Mouse (Mus musculus) testis, postnatal 14 days (tissue): Measurements from ENCODE around the gene Matn4.

Experiments used
- DNase-seq: peaks from one replicate; pipeline ENCODE4 v3.0.0; 2021; ENCODE audit warnings: low spot score

Matn4 gene

DNA sequence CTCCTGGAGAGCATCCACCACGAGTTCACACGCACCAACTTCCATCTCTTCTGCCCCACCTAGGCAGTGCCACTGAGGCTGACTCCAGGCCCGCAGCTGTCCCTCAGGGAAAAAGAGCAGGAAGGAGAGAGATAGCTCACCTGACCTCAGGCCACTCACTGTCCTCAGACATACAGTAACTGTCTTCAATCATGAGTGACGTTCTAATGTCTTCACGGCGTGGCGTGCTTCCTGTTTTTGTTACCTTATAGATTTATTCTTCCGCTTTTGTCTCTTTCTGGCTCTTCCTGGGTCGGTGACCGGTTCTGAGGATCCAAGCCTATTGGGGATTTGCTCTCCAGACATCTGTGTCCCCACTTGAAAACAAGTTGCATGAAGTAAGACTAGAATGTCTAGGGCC lies 9.6 kb upstream of the Matn4 start:
- no peak for DNase-seq

DNA sequence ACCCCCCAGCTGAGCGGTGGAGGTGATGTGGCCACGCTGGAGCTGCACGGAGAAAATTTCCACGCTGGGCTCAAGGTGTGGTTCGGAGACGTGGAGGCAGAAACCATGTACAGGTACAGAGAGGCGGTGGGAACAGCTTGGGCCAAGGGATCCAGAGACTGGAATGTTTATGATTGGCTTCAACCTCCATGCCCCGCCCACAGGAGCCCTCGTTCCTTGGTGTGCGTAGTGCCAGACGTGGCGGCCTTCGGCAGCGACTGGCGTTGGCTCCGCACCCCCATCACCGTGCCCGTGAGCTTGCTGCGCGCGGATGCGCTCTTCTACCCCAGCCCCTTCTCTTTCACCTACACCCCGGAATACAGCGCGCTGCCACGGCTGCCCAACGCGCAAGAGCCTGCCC lies 9.2 kb upstream of the Matn4 start:
- DNase-seq, result no peak

DNA sequence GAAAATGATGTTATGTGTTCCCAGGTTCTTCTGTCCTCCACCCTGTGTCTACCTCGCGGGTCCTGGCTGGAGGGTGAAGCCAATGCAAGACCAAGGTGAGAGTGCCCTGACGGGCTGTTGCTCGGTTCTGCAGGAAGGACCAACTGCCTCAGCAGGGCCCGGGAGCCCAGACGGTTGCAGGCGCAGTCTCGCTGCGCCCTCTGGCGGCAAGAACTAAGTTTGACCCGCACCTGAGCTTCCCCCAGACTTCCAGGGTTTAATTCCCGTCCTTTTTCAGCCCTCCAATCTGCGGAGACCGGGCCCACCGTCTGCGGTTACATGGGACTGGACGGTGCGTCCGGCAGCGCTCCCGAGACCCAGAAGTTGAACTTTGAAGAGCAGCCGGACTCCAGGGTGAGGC lies 2.7 kb upstream of the Matn4 start:
- DNase-seq, result peak; percentile 55

DNA sequence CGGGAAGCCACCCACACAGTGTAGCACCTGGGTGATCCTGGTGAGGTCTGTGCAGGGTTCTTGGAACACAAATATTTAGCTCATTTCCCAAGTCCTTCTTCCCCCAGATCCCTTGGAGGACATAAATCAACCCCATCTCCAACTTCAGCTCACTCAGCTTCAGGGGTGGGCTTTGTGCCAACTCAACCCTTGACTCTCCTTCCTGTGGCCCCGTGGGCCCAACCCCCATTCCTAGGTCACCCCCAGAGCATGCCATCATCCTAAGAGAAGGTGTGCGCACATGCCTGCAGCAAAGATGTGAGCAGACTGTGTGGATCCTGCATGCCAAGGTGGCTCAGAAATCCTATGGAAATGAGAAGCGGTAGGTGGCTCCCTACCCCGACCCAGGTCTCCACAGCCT lies 559 bp upstream of the Matn4 start:
- DNase-seq, result no peak

DNA sequence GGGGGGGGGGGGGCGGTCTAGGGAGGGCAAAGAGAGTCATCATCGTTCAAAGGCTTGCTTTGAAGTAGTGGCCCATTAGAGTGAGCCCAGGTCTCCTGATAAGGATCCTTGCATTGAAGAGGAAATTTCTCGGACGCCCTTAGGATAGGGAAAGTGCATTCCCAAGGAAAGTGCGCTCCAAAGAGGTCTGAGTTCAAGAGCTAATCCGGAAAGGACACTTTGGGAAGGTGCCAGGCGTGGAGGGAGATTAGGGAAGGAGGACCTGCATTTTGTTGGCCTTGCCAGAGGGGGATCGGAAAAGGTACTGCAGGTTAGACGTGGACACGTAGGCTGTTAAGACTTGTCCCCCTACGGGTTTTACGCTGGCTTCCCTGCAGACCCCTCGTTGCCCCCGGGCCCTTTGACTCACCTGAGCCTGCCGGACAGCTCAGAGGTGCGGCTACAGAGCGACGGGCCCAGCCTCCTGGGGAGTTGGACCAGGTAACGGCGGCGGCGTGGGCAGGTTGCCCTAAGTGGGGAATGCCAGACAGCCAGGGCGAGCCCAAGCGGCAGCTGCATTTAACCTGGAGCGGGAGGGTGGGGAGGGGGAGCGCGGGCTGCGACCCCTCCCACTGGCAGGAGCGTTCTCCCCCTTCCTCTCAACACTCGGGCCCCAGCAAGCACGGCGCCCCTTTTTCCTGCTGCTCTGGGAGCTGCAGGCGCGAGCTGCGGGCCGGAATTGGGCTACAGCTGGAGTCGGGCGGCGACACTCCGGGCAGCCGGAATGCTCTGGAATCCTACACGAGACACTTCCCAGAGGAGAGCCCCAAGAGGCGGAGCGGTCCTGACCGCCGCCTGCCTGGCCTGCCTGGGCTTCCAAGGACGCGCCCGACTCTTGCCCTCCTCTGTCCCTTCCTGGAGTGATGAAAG lies 624 bp downstream of the Matn4 start:
- DNase-seq, result no peak

DNA sequence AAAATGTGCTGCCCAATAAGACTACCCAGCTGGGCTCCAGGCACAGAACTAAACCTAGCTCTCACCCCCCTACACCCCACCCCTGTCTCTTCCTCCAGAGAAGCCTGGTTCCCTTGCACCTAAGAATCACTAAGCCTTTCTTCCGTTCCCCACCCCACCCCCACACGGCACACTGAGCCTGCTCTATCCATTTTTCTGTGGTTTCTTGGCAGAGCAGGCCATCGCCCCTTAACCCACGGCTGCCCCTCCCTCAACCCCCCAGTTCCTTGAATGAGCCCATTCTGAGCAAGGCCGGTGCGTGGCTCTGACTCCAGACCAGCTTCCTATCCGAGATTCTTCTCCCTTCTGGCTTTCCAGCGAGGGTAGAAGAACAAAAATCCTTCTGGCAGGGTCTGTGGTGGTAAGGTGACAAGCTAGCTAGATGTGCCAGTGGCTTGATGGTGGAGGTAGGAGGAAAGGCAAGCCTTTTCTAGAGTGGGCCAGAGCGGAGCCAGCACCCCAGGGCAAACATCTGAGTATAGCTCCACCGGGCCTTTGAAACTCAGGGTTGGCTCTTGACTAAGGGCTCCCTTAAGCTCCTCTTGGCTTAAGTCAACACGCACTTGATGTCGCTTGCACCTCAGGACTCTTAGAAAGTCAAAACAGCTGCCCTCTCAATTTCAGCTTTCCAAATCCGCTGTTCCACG lies 1.4 kb downstream of the Matn4 start:
- DNase-seq, result no peak

DNA sequence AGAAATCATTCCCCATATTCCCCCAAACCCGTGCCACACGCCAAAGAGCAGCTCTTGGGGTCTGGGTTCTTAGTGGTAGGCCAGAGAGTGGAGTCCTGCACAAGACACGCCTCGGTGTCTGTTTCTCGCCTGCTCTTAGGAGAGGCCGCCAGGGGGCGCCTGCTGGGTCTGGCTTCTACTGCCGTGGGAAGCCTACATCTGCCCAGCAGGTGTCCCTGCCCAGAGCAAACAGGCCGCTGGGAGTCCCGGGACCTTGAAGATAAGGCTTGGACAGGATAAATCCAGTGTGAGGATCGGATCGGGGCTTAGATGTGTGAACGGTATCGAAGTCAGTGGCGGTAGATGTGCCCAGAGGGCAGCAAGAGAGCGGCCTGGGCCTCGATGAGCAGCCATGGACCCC lies 2.1 kb downstream of the Matn4 start, which contains the start of gene Rbpjl:
Gene Rbpjl (plus strand): TSS at position 236 of the 400 bp plus-strand sequence.
- peak; percentile 79 for DNase-seq

DNA sequence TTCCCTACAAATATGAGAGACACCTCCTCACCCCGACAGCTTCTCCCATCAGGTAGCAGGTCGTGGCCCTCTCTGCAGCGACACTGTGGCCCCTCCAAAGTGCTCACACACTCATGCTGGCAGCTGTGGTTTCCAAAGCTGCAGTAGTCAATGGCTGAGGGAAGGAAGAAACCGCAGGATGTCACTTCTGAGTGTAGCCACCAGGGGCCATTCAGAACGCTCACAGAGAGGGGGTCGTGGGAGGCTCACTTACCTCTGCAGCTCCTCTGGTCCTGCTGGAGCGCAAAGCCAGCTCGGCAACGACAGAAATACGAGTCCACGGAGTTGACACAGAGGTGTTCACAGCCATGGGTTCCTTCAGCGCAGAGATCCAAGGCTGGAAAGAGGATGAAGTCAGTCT lies 8.0 kb downstream of the Matn4 start:
- DNase-seq, result no peak

DNA sequence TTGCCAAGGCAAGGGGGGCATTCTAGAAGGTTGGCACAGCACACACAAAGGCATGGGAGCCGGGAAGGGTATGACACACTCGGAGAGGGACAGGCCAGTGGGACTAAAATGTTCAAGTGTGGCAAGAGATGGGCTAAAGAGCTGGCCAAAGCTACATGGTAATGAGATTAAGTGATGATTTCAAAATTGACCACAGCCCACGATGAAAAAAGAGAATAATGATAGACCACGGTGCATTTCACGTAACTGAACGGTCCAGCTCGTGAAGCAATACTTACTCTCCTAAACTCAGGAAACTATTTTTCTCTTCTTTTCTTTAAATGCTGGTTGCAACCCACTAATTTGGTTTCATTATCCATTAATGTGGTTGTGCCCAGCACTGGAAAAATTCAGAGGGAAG lies 8.9 kb downstream of the Matn4 start:
- DNase-seq, result no peak

DNA sequence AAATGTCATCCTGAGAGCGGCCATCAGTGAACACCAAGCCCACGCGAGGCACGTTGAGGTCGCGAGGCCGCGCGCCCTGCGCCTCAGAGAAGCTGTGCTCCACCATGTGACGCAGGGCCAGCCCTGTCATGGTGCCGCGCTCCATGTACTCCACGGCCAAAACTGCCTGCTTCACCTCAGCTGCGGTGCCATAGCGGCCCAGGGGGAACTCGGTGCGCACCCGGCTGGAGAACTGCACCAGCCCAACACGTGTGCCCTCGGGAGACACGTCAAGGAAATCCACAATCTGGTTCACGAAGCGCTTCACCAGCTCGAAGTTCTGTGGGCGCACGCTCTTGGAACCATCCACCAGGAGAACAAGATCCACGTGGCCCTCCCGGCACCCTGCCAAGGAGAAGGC lies 11.8 kb downstream of the Matn4 start:
- DNase-seq, result no peak

DNA sequence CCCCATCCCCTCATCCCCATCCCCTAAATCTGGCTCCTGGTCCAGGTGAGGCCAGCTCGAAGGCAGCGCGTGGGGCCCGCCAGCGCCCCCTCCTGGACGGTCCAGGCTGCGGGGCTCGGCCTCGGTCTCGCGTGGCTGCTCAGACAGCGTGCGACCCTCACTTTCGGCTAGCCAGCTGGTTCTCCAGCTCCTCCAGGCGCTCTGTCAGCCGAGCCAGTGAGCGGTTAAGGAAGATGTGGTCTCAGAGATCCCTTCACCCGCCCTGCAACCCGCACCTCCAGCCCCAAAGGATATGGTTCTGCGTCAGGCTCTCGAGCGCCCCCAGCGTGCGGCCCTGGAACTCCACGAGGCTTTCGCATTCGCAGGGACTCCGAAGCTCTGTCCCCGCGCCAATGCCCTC lies 15.5 kb downstream of the Matn4 start:
- peak; percentile 78 for DNase-seq

DNA sequence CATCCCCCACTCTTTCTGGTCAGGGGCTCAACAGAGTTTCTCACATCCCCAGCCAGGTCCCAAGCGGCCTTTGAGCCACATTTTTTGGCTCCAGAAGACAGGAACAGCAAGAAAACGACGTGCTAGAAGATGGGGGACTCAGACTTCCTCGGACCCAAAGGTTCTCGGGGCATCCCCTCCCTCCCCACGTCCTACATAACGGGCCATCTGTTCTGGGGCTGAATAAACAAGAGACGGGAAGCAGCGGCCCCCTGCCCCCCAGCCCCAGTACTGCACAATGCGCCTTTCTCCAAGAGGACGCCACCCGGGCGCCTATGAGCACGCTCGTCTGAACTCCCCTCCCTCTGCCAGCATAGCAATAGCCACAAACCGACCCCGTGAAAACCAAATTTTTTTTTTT lies 15.9 kb downstream of the Matn4 start, which contains the start of gene Slpi:
Gene Slpi (minus strand): TSS at position 76 of the 400 bp plus-strand sequence.
- no peak for DNase-seq

DNA sequence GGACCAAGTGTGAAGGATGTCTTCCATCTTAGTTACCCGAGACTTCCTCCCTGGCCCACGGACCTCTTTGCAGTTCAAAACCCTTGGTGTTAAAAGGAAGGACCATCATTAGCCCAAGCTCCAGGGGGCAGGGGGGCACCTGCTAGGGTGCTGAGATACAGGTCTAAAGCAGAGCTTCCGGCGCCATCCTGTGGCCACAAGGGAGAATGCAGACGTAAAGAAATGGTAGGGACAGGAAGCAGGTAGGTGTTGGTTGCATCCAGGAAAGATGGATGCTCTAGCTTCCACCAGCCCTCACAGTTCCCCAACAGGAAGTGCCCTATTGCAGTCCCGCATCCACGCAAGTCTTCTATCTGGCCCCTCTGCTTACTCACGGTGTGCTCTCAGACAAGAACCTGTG lies 18.0 kb downstream of the Matn4 start:
- DNase-seq, result peak; percentile 69

DNA sequence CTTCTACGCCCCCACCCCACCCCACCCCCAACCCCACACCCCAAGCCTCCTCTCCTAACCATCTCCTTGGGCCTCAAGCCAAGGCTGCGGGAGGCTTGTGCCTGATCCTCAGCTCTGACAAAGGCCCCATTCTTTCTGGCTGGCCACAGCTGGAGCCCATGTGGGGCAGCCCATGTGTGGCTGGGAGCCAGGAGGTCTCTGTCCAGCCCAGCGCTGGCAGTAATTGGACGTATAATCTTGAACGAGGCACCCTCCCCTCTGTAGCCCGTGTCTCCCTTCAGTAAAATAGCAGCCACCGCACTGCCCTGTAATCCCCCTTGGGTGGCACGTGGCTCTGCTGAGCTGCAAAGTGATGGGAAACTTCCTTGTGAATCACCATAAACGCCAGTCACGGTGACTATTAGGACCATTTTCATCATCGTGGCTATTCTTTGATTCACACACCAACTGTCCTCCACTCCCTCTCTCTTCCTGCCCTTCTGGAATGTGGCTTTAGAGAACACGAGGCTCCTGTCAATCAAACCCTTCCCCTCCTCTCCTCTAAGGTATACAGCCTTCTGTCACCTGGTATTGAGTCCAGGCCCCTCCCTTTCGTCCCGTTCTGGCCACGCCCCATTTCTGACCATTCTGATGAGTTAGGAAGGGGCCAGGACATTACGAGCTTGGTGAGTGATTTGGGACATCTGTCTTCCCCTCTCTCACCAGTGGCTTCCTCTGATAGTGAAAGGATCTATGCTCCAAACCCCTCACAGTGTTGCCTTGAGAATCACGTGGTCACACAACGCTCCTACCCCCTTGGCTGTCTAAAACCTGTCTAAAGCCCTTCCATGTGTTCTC lies 18.8 kb downstream of the Matn4 start:
- peak; percentile 72 for DNase-seq

DNA sequence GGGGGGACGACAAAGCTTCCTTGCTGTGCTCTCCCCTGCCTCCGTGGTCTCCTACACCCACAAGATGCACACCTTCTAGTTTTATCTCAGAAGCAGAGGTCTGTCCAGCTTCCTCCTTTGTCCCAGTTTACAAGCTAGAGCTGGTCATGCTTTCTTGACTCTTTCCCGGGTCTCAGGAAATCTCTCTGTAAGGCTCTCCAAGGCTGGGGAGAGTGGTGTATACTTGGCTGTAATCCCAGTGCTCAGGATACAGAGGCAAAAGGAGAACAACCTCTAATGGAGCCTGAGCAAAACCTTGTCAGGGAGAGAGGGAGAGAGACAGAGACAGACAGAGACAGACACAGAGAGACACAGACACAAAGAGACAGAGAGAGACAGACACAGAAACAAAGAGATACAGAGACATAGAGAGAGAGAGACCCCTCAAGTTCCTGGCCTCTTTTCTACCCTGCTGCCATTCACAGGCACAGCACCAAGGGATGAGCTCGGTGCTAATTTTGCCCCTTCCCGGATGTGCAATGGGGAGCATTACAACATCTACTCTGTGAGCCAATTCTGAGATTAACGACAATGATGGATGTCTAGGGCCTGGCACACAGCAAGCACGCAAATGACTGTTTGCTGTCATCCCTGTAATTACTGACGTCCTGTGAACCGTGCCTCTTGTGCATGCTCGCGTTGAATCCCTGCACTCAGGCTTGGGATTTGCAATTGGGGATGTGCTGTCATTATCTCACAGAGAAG lies 21.1 kb downstream of the Matn4 start:
- DNase-seq, result no peak

DNA sequence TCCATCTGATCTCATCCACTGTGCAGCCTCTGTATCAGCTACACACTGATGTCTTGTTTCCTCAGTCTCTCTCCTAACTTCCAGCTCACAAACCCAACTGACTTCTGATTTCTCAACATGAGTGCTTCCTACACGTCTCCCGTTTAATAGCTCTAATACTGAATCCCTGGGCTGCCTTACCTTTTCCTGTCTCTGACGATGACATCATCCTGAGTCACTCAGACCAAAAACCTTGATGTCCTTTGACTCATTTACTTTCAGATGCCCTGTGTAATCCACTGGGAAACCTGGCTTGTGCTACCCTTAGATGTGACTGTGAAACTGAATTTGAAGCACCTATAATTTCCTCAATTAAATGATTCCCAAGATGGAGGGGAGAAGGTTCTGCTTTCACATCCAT lies 22.0 kb downstream of the Matn4 start:
- no peak for DNase-seq

DNA sequence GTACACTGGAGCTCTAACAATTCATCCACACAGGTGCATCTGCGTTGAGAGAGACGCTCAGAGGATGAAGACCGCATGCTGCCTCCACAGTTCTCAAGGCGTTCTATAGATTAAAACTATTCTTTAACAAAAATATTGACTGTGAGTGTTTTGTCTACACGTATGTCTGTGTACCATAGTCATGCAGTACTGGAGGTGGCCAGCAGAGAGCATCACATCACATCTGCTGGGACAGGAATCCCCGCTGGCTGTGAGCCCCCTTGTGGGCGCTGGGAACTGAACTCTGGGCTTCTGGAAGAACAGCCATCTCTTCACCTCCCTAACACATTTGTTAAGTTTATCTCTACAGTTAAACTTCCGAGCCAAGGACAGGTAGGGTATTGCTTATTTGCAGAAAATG lies 23.2 kb downstream of the Matn4 start:
- DNase-seq, result no peak

DNA sequence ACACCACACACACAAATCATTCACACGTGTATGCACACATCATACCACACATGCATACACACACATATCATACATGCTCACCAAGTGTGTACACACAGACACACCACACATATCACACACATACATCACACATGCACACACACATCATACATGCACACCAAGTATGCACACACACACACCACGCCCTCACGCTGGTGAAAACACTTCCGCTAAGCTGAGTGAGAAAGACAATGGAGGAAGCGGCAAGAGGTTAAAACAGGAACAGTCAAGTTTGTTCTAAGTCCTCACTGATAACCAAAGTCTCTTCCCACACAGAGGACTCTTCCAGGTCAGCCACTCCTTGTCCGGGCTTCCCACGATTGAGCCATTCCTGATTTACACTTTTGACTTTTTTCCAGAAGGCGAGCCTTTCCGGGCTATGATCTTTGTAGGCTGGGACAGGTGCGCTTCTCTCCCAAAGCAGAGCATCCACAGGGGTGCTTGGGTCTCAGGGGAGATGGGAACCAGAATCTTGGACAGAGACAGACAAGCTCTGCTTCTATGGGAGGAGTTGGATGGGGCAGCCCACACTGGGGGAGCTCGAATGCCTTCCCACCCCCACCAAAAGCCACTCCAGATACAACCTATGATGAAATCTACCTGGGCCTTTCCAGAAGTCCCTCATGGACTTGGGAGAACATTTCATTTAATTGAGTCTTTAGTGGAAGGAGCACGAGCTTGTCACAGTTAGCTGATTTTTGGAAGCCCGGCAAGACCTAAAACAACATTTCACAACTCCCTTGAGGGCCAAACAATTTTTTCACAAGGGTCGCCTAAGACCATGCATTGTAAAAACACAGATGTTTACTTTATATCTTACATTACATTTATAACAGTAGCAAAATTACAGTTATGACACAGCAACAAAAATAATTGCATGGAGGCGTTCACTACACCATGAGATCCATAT lies 27.2 kb downstream of the Matn4 start:
- no peak for DNase-seq

DNA sequence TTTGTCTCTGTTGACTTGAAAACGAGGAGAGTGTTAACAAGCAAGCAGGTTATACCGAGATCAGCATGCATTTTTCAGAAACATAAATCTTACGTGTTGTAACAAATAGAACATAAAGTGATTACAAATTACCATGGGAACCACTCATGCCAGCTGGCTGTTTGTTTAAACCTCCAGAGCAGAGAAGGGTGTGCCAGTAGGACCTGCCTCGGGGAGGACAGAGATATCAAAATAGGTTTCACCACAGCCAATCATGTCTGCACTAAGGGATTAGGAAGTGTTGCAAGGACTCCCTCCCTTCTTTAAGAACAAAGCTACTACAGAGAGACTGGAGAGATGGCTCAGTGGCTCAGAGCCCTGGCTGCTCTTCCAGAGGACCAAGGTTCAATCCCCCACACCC lies 31.8 kb downstream of the Matn4 start:
- DNase-seq, result no peak

DNA sequence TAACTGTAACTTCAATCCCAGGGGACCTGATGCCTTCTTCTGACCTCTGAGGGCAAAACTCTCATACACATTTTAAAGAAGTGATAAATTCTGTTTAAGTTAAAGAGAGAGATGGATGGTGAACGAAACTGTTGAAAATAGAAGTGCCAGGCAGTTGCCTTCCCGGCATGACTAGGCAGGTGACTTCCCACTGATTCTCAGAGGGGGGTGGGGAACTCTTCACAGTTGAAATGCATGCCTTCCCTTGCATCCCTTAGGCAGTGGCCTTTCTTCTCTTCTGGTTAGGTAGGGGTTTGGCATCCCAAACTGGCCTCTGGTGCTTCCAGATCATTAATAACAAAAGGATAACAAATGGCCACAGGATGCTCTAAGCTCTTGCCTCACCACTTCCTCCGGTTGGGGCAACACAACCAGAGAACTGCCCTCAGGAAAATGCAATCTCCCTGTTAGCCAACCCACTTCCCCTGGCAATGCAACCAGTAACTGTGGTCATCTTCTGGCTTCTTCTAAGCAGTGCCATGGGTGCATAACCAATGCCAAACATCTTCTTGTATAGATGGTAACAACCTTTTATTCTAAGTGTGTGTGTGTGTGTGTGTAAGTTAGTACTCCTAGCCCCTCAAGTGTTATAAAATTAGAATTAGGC lies 32.4 kb downstream of the Matn4 start:
- no peak for DNase-seq
